Mouse (Mus musculus) neural tube, embryonic 15.5 days (tissue): ENCODE measurements around the gene Kcnk3. TPM values are rescaled to one million over a fixed set of nuclear protein-coding genes. Genes with fewer than 3 reads are reported as not detected.

ENCODE experiments used
- ATAC-seq: fragments of 200-750 bp; cut with Nextera tagmentation; 2 replicates; pipeline ENCODE4 v1.8.0; 2017; ENCODE audit warnings: mild to moderate bottlenecking, moderate TSS enrichment, moderate library complexity; ENCODE audit not compliant: low FRiP score
- H3K27ac ChIP-seq: fragments of 300-500 bp; sonication (generic); replicated peaks from 2 replicates; pipeline ENCODE4 v1.5.1; 2015; ENCODE audit warnings: mild to moderate bottlenecking, inconsistent platforms
- H3K27me3 ChIP-seq: fragments of 300-500 bp; sonication (generic); replicated peaks from 2 replicates; pipeline ENCODE4 v1.6.1; 2015; ENCODE audit warnings: inconsistent platforms
- H3K36me3 ChIP-seq: fragments of 300-500 bp; sonication (generic); 2 replicates; pipeline ENCODE4 v1.6.1; 2015; ENCODE audit warnings: inconsistent platforms
- H3K4me1 ChIP-seq: fragments of 300-500 bp; sonication (generic); 2 replicates; pipeline ENCODE4 v1.6.1; 2015; ENCODE audit warnings: inconsistent platforms
- H3K4me2 ChIP-seq: fragments of 300-500 bp; sonication (generic); 2 replicates; pipeline ENCODE4 v1.6.1; 2015; ENCODE audit warnings: inconsistent platforms, mild to moderate bottlenecking, moderate library complexity
- H3K4me3 ChIP-seq: fragments of 300-500 bp; sonication (generic); replicated peaks from 2 replicates; pipeline ENCODE4 v1.5.1; 2015; ENCODE audit warnings: mild to moderate bottlenecking, inconsistent platforms
- H3K9ac ChIP-seq: fragments of 300-500 bp; sonication (generic); replicated peaks from 2 replicates; pipeline ENCODE4 v1.6.1; 2015; ENCODE audit warnings: mild to moderate bottlenecking, inconsistent platforms
- H3K9me3 ChIP-seq: fragments of 300-500 bp; sonication (generic); replicated peaks from 2 replicates; pipeline ENCODE4 v1.6.1; 2016; ENCODE audit warnings: inconsistent platforms
- WGBS: fragments of 180-500 bp; shearing (Covaris S2); methylation state at CpG from one replicate; pipeline ENCODE4 v1.1.7; 2015; ENCODE audit warnings: mixed read lengths; 5-methylcytosine and 5-hydroxymethylcytosine counted together
- polyA plus RNA-seq: library from polyadenylated mRNA; unstranded; fragments of >200 nt; fragmentation: Nextera tagmentation; extraction: Ambion mirVana; gene quantifications from 2 replicates; pipeline ENCODE4 v1.2.1, GENCODE M21; 2015

Kcnk3 gene
- polyA plus RNA-seq, 1 experiment from 2014 or later = 12.9 TPM

GRCm38 (mm10) chr5:30624311-30624710, 36.3 kb downstream of the Kcnk3 start:
- no peak overlapping the region for H3K27ac ChIP-seq
- no peak overlapping the region for H3K4me3 ChIP-seq
- 31% methylated on average over 1 of the region's 1 CpGs for WGBS
- no peaks in the 10 kb centered on the region for H3K36me3 ChIP-seq
- H3K4me1 ChIP-seq = peaks cover 14% of the 10 kb centered on the region
- no peaks in the 10 kb centered on the region for H3K9me3 ChIP-seq
- H3K27me3 ChIP-seq = peaks cover 29% of the 10 kb centered on the region
- H3K9ac ChIP-seq = no peak overlapping the region
- no peak for ATAC-seq
- H3K4me2 ChIP-seq = no peak overlapping the region

- peaks cover 14% of the 10 kb centered on the region for H3K4me1 ChIP-seq
- no peak overlapping the region for H3K4me2 ChIP-seq
- no peak for ATAC-seq
- H3K36me3 ChIP-seq = no peaks in the 10 kb centered on the region
- H3K9ac ChIP-seq = no peak overlapping the region
- H3K4me3 ChIP-seq = no peak overlapping the region
- H3K27me3 ChIP-seq = peaks cover 29% of the 10 kb centered on the region
- no peak overlapping the region for H3K27ac ChIP-seq
- H3K9me3 ChIP-seq = no peaks in the 10 kb centered on the region
- WGBS = 45% methylated on average over 4 of the region's 4 CpGs
These were observed 36.9 kb downstream of the Kcnk3 start for GRCm38 (mm10) chr5:30624908-30625307.

GRCm38 (mm10) chr5:30625379-30625778, 37.4 kb downstream of the Kcnk3 start:
- Histone ChIP-seq H3K27me3 (peaks cover 28% of the 10 kb centered on the region), H3K4me2 (no peak overlapping the region), H3K36me3 (no peaks in the 10 kb centered on the region), H3K4me1 (peaks cover 14% of the 10 kb centered on the region), H3K4me3 (no peak overlapping the region), H3K9me3 (no peaks in the 10 kb centered on the region), H3K27ac (no peak overlapping the region), H3K9ac (no peak overlapping the region)
- WGBS = 80% methylated on average over 3 of the region's 3 CpGs
- no peak for ATAC-seq

GRCm38 (mm10) chr5:30626331-30627105, 38.5 kb downstream of the Kcnk3 start:
- Histone ChIP-seq H3K27me3 (peaks cover 17% of the 10 kb centered on the region), H3K27ac (no peak overlapping the region), H3K4me3 (no peak overlapping the region), H3K36me3 (no peaks in the 10 kb centered on the region), H3K9me3 (no peaks in the 10 kb centered on the region), H3K4me2 (no peak overlapping the region), H3K4me1 (peaks cover 14% of the 10 kb centered on the region), H3K9ac (no peak overlapping the region)
- ATAC-seq = no peak
- WGBS = 85% methylated on average over 8 of the region's 8 CpGs

GRCm38 (mm10) chr5:30628511-30628910, 40.5 kb downstream of the Kcnk3 start:
- H3K27me3 ChIP-seq = 0 out of 2 replicates have a peak, but pooled peaks cover 3% of the 10 kb centered on the region
- no peaks in the 10 kb centered on the region for H3K9me3 ChIP-seq
- no peak overlapping the region for H3K9ac ChIP-seq
- H3K36me3 ChIP-seq = no peaks in the 10 kb centered on the region
- no peak overlapping the region for H3K4me3 ChIP-seq
- 90% methylated on average over 3 of the region's 3 CpGs for WGBS
- no peak overlapping the region for H3K27ac ChIP-seq
- H3K4me2 ChIP-seq = no peak overlapping the region
- no peaks in the 10 kb centered on the region for H3K4me1 ChIP-seq
- ATAC-seq = no peak

- no peak overlapping the region for H3K4me3 ChIP-seq
- no peak for ATAC-seq
These were observed 42.4 kb downstream of the Kcnk3 start for GRCm38 (mm10) chr5:30630401-30630800.

GRCm38 (mm10) chr5:30632134-30632533, 44.2 kb downstream of the Kcnk3 start:
- Histone ChIP-seq H3K36me3 (no peaks in the 10 kb centered on the region), H3K4me2 (no peak overlapping the region), H3K9me3 (no peaks in the 10 kb centered on the region), H3K9ac (no peak overlapping the region), H3K4me3 (no peak overlapping the region), H3K27ac (no peak overlapping the region), H3K4me1 (no peaks in the 10 kb centered on the region), H3K27me3 (no peaks in the 10 kb centered on the region)
- 84% methylated on average over 1 of the region's 1 CpGs for WGBS
- ATAC-seq = no peak

More at GRCm38 (mm10) chr5:30630401-30630800, 42.4 kb downstream of the Kcnk3 start:
- no peaks in the 10 kb centered on the region for H3K4me1 ChIP-seq
- H3K27ac ChIP-seq = no peak overlapping the region
- H3K9ac ChIP-seq = no peak overlapping the region
- no peaks in the 10 kb centered on the region for H3K27me3 ChIP-seq
- H3K36me3 ChIP-seq = no peaks in the 10 kb centered on the region
- no peak overlapping the region for H3K4me2 ChIP-seq
- WGBS = 78% methylated on average over 6 of the region's 6 CpGs
- H3K9me3 ChIP-seq = no peaks in the 10 kb centered on the region

GRCm38 (mm10) chr5:30636994-30637393, 49.0 kb downstream of the Kcnk3 start:
- ATAC-seq = no peak
- Histone ChIP-seq H3K27ac (no peak overlapping the region), H3K36me3 (no peaks in the 10 kb centered on the region), H3K9ac (no peak overlapping the region), H3K27me3 (no peaks in the 10 kb centered on the region), H3K4me1 (no peaks in the 10 kb centered on the region), H3K4me3 (no peak overlapping the region), H3K9me3 (no peaks in the 10 kb centered on the region), H3K4me2 (no peak overlapping the region)
- 47% methylated on average over 7 of the region's 7 CpGs for WGBS

- Histone ChIP-seq H3K9me3 (no peaks in the 10 kb centered on the region), H3K9ac (no peak overlapping the region), H3K36me3 (no peaks in the 10 kb centered on the region), H3K4me2 (no peak overlapping the region), H3K4me1 (no peaks in the 10 kb centered on the region), H3K27ac (no peak overlapping the region), H3K4me3 (no peak overlapping the region), H3K27me3 (no peaks in the 10 kb centered on the region)
- ATAC-seq = peak; percentile 68; the same call in 1 of the 2 replicates
- 5% methylated on average over 6 of the region's 6 CpGs for WGBS
These were observed 50.1 kb downstream of the Kcnk3 start for GRCm38 (mm10) chr5:30638041-30638440.

GRCm38 (mm10) chr5:30643477-30644179, 55.7 kb downstream of the Kcnk3 start:
- H3K36me3 ChIP-seq = no peaks in the 10 kb centered on the region
- H3K9me3 ChIP-seq = no peaks in the 10 kb centered on the region
- no peak overlapping the region for H3K4me3 ChIP-seq
- 69% methylated on average over 5 of the region's 5 CpGs for WGBS
- H3K27ac ChIP-seq = no peak overlapping the region
- H3K4me1 ChIP-seq = peaks cover 15% of the 10 kb centered on the region
- H3K4me2 ChIP-seq = no peak overlapping the region
- ATAC-seq = no peak
- H3K9ac ChIP-seq = no peak overlapping the region
- H3K27me3 ChIP-seq = no peaks in the 10 kb centered on the region

GRCm38 (mm10) chr5:30646036-30646435, 58.1 kb downstream of the Kcnk3 start:
- Histone ChIP-seq H3K27me3 (no peaks in the 10 kb centered on the region), H3K36me3 (0 out of 2 replicates have a peak, but pooled peaks cover 2% of the 10 kb centered on the region), H3K4me2 (no peak overlapping the region), H3K4me1 (peaks cover 22% of the 10 kb centered on the region), H3K27ac (no peak overlapping the region), H3K9ac (no peak overlapping the region), H3K4me3 (no peak overlapping the region), H3K9me3 (no peaks in the 10 kb centered on the region)
- WGBS = 57% methylated on average over 2 of the region's 2 CpGs
- no peak for ATAC-seq

GRCm38 (mm10) chr5:30647396-30647795, 59.4 kb downstream of the Kcnk3 start:
- no peaks in the 10 kb centered on the region for H3K27me3 ChIP-seq
- peak overlapping the region; percentile 82 for H3K27ac ChIP-seq
- peak overlapping the region; percentile 73 for H3K9ac ChIP-seq
- H3K9me3 ChIP-seq = no peaks in the 10 kb centered on the region
- peaks cover 22% of the 10 kb centered on the region for H3K4me1 ChIP-seq
- H3K36me3 ChIP-seq = 0 out of 2 replicates have a peak, but pooled peaks cover 2% of the 10 kb centered on the region
- ATAC-seq = peak; percentile 19
- WGBS = 15% methylated on average over 9 of the region's 9 CpGs
- peak overlapping the region; percentile 89 for H3K4me3 ChIP-seq
- peak overlapping the region; percentile 96 for H3K4me2 ChIP-seq
